Mouse (Mus musculus): ENCODE measurements around the gene Cacng4. TPM values are rescaled to one million over a fixed set of nuclear protein-coding genes. Genes with fewer than 3 reads are reported as not detected.
A peak's percentile ranks its signal among the peaks of the same experiment; 100 is the strongest.

The Cacng4 gene
- total RNA-seq, 1 experiment = 0.98 TPM

DNA sequence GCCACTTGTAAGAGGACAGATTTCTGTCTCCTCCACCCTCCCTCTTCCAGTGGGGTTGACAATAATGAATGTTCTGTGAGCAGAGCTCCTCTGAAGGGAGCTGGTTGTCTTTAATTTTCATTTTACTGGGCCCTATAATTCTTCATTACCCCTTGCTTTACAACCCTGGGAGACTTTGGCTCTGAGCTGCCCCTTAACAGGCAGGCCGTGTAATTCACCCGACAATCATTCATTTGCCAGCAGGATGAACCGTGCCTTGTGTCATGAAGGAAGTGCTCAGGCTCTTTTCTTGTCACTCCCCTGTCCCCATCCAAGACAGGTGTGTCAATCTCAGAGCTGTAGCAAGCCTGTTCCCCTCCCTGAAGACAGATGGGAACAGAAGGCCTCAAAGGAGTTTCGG, 18.1 kb upstream of the Cacng4 start:
- H3K27ac ChIP-seq (ENCODE audit: insufficient read depth, low read depth, low read length, poor library complexity, severe bottlenecking) = no peak overlapping the region
- no peak overlapping the region for H3K4me3 ChIP-seq (ENCODE audit: insufficient read depth in 1 of 2, low read depth in 1 of 2, low read length in 2 of 2, poor library complexity in 1 of 2, severe bottlenecking in 1 of 2)
- no peak for DNase-seq (ENCODE audit: low read depth, low spot score)
- H3K4me1 ChIP-seq (ENCODE audit: control insufficient read depth in 2 of 2, insufficient read depth in 2 of 2, low read length in 2 of 2, poor library complexity in 1 of 2) = peaks cover 0 to 2% of the 10 kb centered on the region in 2 experiments; a peak in 1 of 4 replicates
- H3K9ac ChIP-seq (ENCODE audit: insufficient read depth, low read depth, low read length, poor library complexity, severe bottlenecking) = no peak overlapping the region
- no peaks in the 10 kb centered on the region for H3K9me3 ChIP-seq (ENCODE audit: control insufficient read depth, insufficient read depth, low read depth, low read length)
- in situ Hi-C loops (cut with MboI; ENCODE audit: low sequenced_read_pairs in 2 of 2, unreplicated experiment in 2 of 2) = no loop called here
- TF ChIP-seq ZC3H11A (IDR thresholded peaks at IDR 0.05; ENCODE audit: borderline replicate concordance, low read depth, low read length) (no peak), ZNF384 (IDR thresholded peaks at IDR 0.05; ENCODE audit: low read depth, low read length) (no peak), MAFK (IDR thresholded peaks at IDR 0.05; ENCODE audit: insufficient read depth, low read depth, low read length) (no peak), HCFC1 (IDR thresholded peaks at IDR 0.05; ENCODE audit: borderline replicate concordance, insufficient read depth, low read length) (no peak)
- no peaks in the 10 kb centered on the region for H3K36me3 ChIP-seq (ENCODE audit: control insufficient read depth, insufficient read depth, low read length, poor library complexity, severe bottlenecking)

DNA sequence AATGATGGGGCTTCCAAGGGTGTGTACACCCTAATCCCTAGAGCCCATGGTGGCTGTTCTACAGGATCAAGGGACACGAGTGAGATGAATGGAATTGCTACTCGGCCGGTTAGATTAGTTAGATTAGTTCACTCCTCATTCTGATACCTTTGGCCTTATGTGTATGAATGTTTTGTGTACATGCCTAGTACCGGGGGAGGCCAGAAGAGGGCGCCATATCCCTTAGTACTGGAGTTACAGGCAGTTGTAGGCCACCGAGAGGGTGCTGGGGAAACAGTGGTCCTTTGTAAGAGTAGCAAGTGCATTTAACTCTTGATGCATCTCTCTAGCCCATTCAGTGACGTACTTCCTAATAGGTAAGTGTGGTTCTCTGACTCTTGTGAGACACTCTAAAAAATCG, 14.2 kb upstream of the Cacng4 start:
- DNase-seq (ENCODE audit: low read depth, low spot score) = peak; percentile 47
- TF ChIP-seq ZC3H11A (IDR thresholded peaks at IDR 0.05; ENCODE audit: borderline replicate concordance, low read depth, low read length) = peak; percentile 89
- TF ChIP-seq HCFC1 (IDR thresholded peaks at IDR 0.05; ENCODE audit: borderline replicate concordance, insufficient read depth, low read length) = no peak
- no peak overlapping the region for H3K4me3 ChIP-seq (ENCODE audit: insufficient read depth in 1 of 2, low read depth in 1 of 2, low read length in 2 of 2, poor library complexity in 1 of 2, severe bottlenecking in 1 of 2)
- H3K27ac ChIP-seq (ENCODE audit: insufficient read depth, low read depth, low read length, poor library complexity, severe bottlenecking) = no peak overlapping the region
- H3K4me1 ChIP-seq (ENCODE audit: control insufficient read depth in 2 of 2, insufficient read depth in 2 of 2, low read length in 2 of 2, poor library complexity in 1 of 2) = peaks cover 0 to under 1% of the 10 kb centered on the region in 2 experiments; a peak in 1 of 4 replicates
- in situ Hi-C loops (cut with MboI; ENCODE audit: low sequenced_read_pairs in 2 of 2, unreplicated experiment in 2 of 2) = no loop called here
- H3K36me3 ChIP-seq (ENCODE audit: control insufficient read depth, insufficient read depth, low read length, poor library complexity, severe bottlenecking) = no peaks in the 10 kb centered on the region
- no peaks in the 10 kb centered on the region for H3K9me3 ChIP-seq (ENCODE audit: control insufficient read depth, insufficient read depth, low read depth, low read length)
- H3K9ac ChIP-seq (ENCODE audit: insufficient read depth, low read depth, low read length, poor library complexity, severe bottlenecking) = no peak overlapping the region

GRCm38 (mm10) chr11:107806058-107806457, 11.7 kb upstream of the Cacng4 start:
- no peak for TF ChIP-seq CHD2 (IDR thresholded peaks at IDR 0.05; ENCODE audit: low read depth, low read length)
- TF ChIP-seq MAFK (IDR thresholded peaks at IDR 0.05; ENCODE audit: insufficient read depth, low read depth, low read length) = no peak
- TF ChIP-seq ZC3H11A (IDR thresholded peaks at IDR 0.05; ENCODE audit: borderline replicate concordance, low read depth, low read length) = no peak
- no peaks in the 10 kb centered on the region for H3K36me3 ChIP-seq (ENCODE audit: control insufficient read depth, insufficient read depth, low read length, poor library complexity, severe bottlenecking)
- in situ Hi-C loops (cut with MboI; ENCODE audit: low sequenced_read_pairs in 2 of 2, unreplicated experiment in 2 of 2) = no loop called here

GRCm38 (mm10) chr11:107801946-107802345, 7.6 kb upstream of the Cacng4 start:
- in situ Hi-C loops (cut with MboI; ENCODE audit: low sequenced_read_pairs in 2 of 2, unreplicated experiment in 2 of 2) = no loop called here
- DNase-seq (ENCODE audit: low read depth, low spot score) = no peak
- no peak overlapping the region for H3K9ac ChIP-seq (ENCODE audit: insufficient read depth, low read depth, low read length, poor library complexity, severe bottlenecking)
- H3K36me3 ChIP-seq (ENCODE audit: control insufficient read depth, insufficient read depth, low read length, poor library complexity, severe bottlenecking) = no peaks in the 10 kb centered on the region
- no peak overlapping the region for H3K4me3 ChIP-seq (ENCODE audit: insufficient read depth in 1 of 2, low read depth in 1 of 2, low read length in 2 of 2, poor library complexity in 1 of 2, severe bottlenecking in 1 of 2)
- H3K27ac ChIP-seq (ENCODE audit: insufficient read depth, low read depth, low read length, poor library complexity, severe bottlenecking) = no peak overlapping the region
- TF ChIP-seq ZC3H11A (IDR thresholded peaks at IDR 0.05; ENCODE audit: borderline replicate concordance, low read depth, low read length) = no peak
- no peak for TF ChIP-seq CHD2 (IDR thresholded peaks at IDR 0.05; ENCODE audit: low read depth, low read length)
- no peaks in the 10 kb centered on the region for H3K4me1 ChIP-seq (ENCODE audit: control insufficient read depth in 2 of 2, insufficient read depth in 2 of 2, low read length in 2 of 2, poor library complexity in 1 of 2)
- no peaks in the 10 kb centered on the region for H3K9me3 ChIP-seq (ENCODE audit: control insufficient read depth, insufficient read depth, low read depth, low read length)

More at GRCm38 (mm10) chr11:107806058-107806457, 11.7 kb upstream of the Cacng4 start:
- Histone ChIP-seq H3K27ac (ENCODE audit: insufficient read depth, low read depth, low read length, poor library complexity, severe bottlenecking) (no peak overlapping the region), H3K9me3 (ENCODE audit: control insufficient read depth, insufficient read depth, low read depth, low read length) (no peaks in the 10 kb centered on the region), H3K4me3 (ENCODE audit: insufficient read depth in 1 of 2, low read depth in 1 of 2, low read length in 2 of 2, poor library complexity in 1 of 2, severe bottlenecking in 1 of 2) (no peak overlapping the region), H3K9ac (ENCODE audit: insufficient read depth, low read depth, low read length, poor library complexity, severe bottlenecking) (no peak overlapping the region), H3K4me1 (ENCODE audit: control insufficient read depth in 2 of 2, insufficient read depth in 2 of 2, low read length in 2 of 2, poor library complexity in 1 of 2) (no peaks in the 10 kb centered on the region)
- no peak for DNase-seq (ENCODE audit: low read depth, low spot score)

DNA sequence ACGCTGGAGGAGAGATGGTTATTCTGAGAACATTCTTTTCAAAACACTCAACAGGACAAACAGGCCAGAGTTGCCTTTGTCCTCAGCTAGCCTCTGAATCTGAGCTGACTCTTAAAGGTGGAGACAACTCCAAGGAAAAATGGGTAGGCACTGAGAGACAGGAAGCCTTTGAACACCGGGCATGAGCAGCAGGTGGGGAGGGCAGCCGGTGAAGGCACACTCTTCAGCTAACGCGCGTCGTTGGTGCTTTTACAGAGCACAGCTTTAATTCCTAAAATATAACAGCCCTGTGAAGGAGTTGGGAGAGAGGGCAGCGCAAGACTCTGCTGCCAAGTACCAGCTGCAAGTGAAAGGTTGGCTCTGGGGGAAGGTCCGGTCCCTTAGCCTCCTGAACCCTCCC, 5.0 kb upstream of the Cacng4 start:
- TF ChIP-seq ZC3H11A (IDR thresholded peaks at IDR 0.05; ENCODE audit: borderline replicate concordance, low read depth, low read length) (no peak), ZNF384 (IDR thresholded peaks at IDR 0.05; ENCODE audit: low read depth, low read length) (no peak), MAFK (IDR thresholded peaks at IDR 0.05; ENCODE audit: insufficient read depth, low read depth, low read length) (no peak), HCFC1 (IDR thresholded peaks at IDR 0.05; ENCODE audit: borderline replicate concordance, insufficient read depth, low read length) (no peak), CHD2 (IDR thresholded peaks at IDR 0.05; ENCODE audit: low read depth, low read length) (no peak)
- in situ Hi-C loops (cut with MboI; ENCODE audit: low sequenced_read_pairs in 2 of 2, unreplicated experiment in 2 of 2) = loop anchor here in 1 of 2 experiments (10.0 kb wide), 1 partner anchor 195 kb away; no protein-coding TSS in a partner anchor
- Histone ChIP-seq H3K4me1 (ENCODE audit: control insufficient read depth in 2 of 2, insufficient read depth in 2 of 2, low read length in 2 of 2, poor library complexity in 1 of 2) (no peaks in the 10 kb centered on the region), H3K27ac (ENCODE audit: insufficient read depth, low read depth, low read length, poor library complexity, severe bottlenecking) (no peak overlapping the region), H3K36me3 (ENCODE audit: control insufficient read depth, insufficient read depth, low read length, poor library complexity, severe bottlenecking) (no peaks in the 10 kb centered on the region), H3K9ac (ENCODE audit: insufficient read depth, low read depth, low read length, poor library complexity, severe bottlenecking) (no peak overlapping the region), H3K9me3 (ENCODE audit: control insufficient read depth, insufficient read depth, low read depth, low read length) (no peaks in the 10 kb centered on the region), H3K4me3 (ENCODE audit: insufficient read depth in 1 of 2, low read depth in 1 of 2, low read length in 2 of 2, poor library complexity in 1 of 2, severe bottlenecking in 1 of 2) (no peak overlapping the region)
- no peak for DNase-seq (ENCODE audit: low read depth, low spot score)

Measured in ES-E14 (cell line).